19 mouse cellular contexts compared by ENCODE assay signal in the genomic region with DNA sequence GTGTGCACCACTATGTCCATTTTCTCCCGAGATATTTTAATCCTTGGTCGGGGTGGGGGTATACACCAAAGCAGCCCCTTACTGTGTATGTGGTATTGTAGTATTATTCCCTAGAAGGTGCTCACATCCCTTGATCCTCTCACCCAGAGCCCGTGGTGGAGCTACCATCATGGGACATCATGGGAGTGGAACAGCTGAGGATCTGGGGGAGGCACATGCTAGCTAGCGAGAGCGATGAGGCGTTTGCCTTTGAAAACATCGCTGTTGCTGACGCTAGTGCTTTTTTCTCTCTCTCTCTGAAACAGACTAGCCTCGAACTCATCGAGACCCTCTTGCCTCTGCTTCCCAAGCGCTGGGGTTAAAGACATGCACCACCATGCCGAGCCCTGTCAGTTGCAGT. TPM values are rescaled to one million over a fixed set of nuclear protein-coding genes. Genes with fewer than 3 reads are reported as not detected.
A peak's percentile ranks its signal among the peaks of the same experiment; 100 is the strongest.
DNase-seq lines count a peak whose midpoint lies in the region; ATAC-seq and TF ChIP-seq lines count a peak whose summit lies in the region.
"Had no signal": no experiment of that assay in that cellular context is flagged by ENCODE, and none has a peak within 500 bp of the region (broad histone marks: within the 10 kb centered on the region; RNA-seq: fewer than 3 reads in every experiment).

No protein-coding gene starts in this region.

- TF ChIP-seq EP300 in liver, postnatal 0 days (IDR thresholded peaks at IDR 0.05; ENCODE audit: low read depth): no peak

- WGBS in liver, postnatal 0 days (ENCODE audit: insufficient replicate concordance): 81% methylated on average over 12 of the region's 12 CpGs
- WGBS in liver, embryonic 11.5 days: 81% methylated on average over 12 of the region's 12 CpGs
- WGBS in limb, embryonic 10.5 days: 90% methylated on average over 12 of the region's 12 CpGs

- peaks cover 35% of the 10 kb centered on the region for H3K4me1 ChIP-seq in liver, postnatal 0 days (ENCODE audit: insufficient read depth)
- peaks cover 6% of the 10 kb centered on the region; the same call in 1 of the 2 replicates for H3K4me1 ChIP-seq in liver, embryonic 11.5 days (replicated peaks; ENCODE audit: control insufficient read depth, insufficient read depth, low read length)
- H3K4me1 ChIP-seq in cortical plate, adult 2 months (ENCODE audit: control insufficient read depth, insufficient read depth, low read length): peaks cover 13% of the 10 kb centered on the region
- peaks cover 17% of the 10 kb centered on the region for H3K4me1 ChIP-seq in limb, embryonic 10.5 days

- peaks cover 7% of the 10 kb centered on the region for H3K36me3 ChIP-seq in liver, postnatal 0 days (replicated peaks; ENCODE audit: insufficient read depth, low read length)
- H3K36me3 ChIP-seq in liver, embryonic 11.5 days (ENCODE audit: control insufficient read depth, insufficient read depth, low read length): peaks cover 16% of the 10 kb centered on the region
- peaks cover 86% of the 10 kb centered on the region for H3K36me3 ChIP-seq in limb, embryonic 10.5 days

- peak; percentile 60; the same call in 1 of the 2 replicates for TF ChIP-seq POLR2A in cortical plate, adult 2 months (IDR thresholded peaks at IDR 0.05; ENCODE audit: extremely low read depth, insufficient read depth, low read length)

- TF ChIP-seq CTCF in liver, postnatal 0 days (IDR thresholded peaks at IDR 0.05; ENCODE audit: low read depth): no peak
- TF ChIP-seq CTCF in cortical plate, adult 2 months (IDR thresholded peaks at IDR 0.05; ENCODE audit: extremely low read depth, insufficient read depth, low read length): no peak

- H3K9ac ChIP-seq in liver, postnatal 0 days (replicated peaks): no peak overlapping the region
- H3K9ac ChIP-seq in liver, embryonic 11.5 days (ENCODE audit: low read depth, low read length): no peak overlapping the region
- H3K9ac ChIP-seq: kidney, embryonic 15.5 days; limb, embryonic 15.5 days; lung, embryonic 14.5 days; midbrain, embryonic 12.5 days had no signal

- ATAC-seq in liver, postnatal 0 days: no peak
- no peak for ATAC-seq in liver, embryonic 11.5 days (replicated peaks; ENCODE audit: low FRiP score)

- intact Hi-C loops in heart, postnatal 36 days (cut with DNase I): loop anchor here (5.0 kb wide), 1 partner anchor 510 kb away; a partner anchor contains a TSS

- H3K4me3 ChIP-seq in liver, postnatal 0 days (ENCODE audit: low read depth, low read length): no peak overlapping the region
- no peak overlapping the region for H3K4me3 ChIP-seq in liver, embryonic 11.5 days (ENCODE audit: low read depth, low read length)
- peak overlapping the region; percentile 44; the same call in 1 of the 2 replicates for H3K4me3 ChIP-seq in cortical plate, adult 2 months (ENCODE audit: insufficient read depth, low read length)
- H3K4me3 ChIP-seq in limb, embryonic 10.5 days: no peak overlapping the region
- H3K4me3 ChIP-seq: limb, embryonic 15.5 days; midbrain, embryonic 12.5 days had no signal

- no peaks in the 10 kb centered on the region for H3K27me3 ChIP-seq in liver, postnatal 0 days (ENCODE audit: insufficient read depth, low read length)
- no peaks in the 10 kb centered on the region for H3K27me3 ChIP-seq in liver, embryonic 11.5 days (replicated peaks; ENCODE audit: control insufficient read depth, insufficient read depth, low read length)
- no peaks in the 10 kb centered on the region for H3K27me3 ChIP-seq in limb, embryonic 10.5 days (ENCODE audit: low read depth, poor library complexity, severe bottlenecking)
- H3K27me3 ChIP-seq: kidney, embryonic 15.5 days; limb, embryonic 15.5 days; midbrain, embryonic 12.5 days had no signal

- H3K27ac ChIP-seq in liver, postnatal 0 days (ENCODE audit: low read depth): 0 out of 2 replicates have a peak overlapping the region, but pooled peaks have one; percentile 13
- no peak overlapping the region for H3K27ac ChIP-seq in liver, embryonic 11.5 days (ENCODE audit: low read depth, low read length)
- peak overlapping the region; percentile 87 for H3K27ac ChIP-seq in cortical plate, adult 2 months (ENCODE audit: insufficient read depth, low read length)
- H3K27ac ChIP-seq in limb, embryonic 10.5 days: no peak overlapping the region
- H3K27ac ChIP-seq: limb, embryonic 15.5 days; macrophage had no signal

- no peaks in the 10 kb centered on the region for H3K9me3 ChIP-seq in liver, postnatal 0 days (ENCODE audit: low read length)
- H3K9me3 ChIP-seq in liver, embryonic 11.5 days (ENCODE audit: control insufficient read depth, low read length): no peaks in the 10 kb centered on the region
- H3K9me3 ChIP-seq in limb, embryonic 10.5 days (replicated peaks): no peaks in the 10 kb centered on the region
- H3K9me3 ChIP-seq: kidney, embryonic 15.5 days; limb, embryonic 15.5 days; midbrain, embryonic 12.5 days had no signal

- DNase-seq in cerebellum, adult 9-11 months: peak; percentile 57
- no peak for DNase-seq in cerebellum, postnatal 10 days
- DNase-seq in heart, adult 11 months: peak; percentile 85
- no peak for DNase-seq in heart, postnatal 36 days
- no peak for DNase-seq in liver, postnatal 0 days
- DNase-seq in liver, embryonic 11.5 days (ENCODE audit: low spot score): no peak
- DNase-seq in limb, embryonic 10.5 days (ENCODE audit: low spot score): no peak
- DNase-seq: B cell, adult 2 months; thymus, postnatal 14 days had no signal

- no peak overlapping the region for H3K4me2 ChIP-seq in liver, postnatal 0 days (ENCODE audit: low read depth, low read length)
- no peak overlapping the region for H3K4me2 ChIP-seq in liver, embryonic 11.5 days
- H3K4me2 ChIP-seq: limb, embryonic 15.5 days; lung, embryonic 14.5 days; midbrain, embryonic 12.5 days had no signal

RNA-seq across cellular contexts. Expression of a gene that starts 0.5 kb away (rescaled TPM):
- 10 to 100 TPM; 61.0 to 62.5 TPM for total RNA-seq in heart, postnatal 36 days (2021)
- polyA plus RNA-seq in liver, postnatal 0 days (2015; fragmentation: Nextera tagmentation; extraction: Ambion mirVana): 147 and 150 TPM in 2 replicates
- polyA plus RNA-seq in liver, embryonic 11.5 days (2014; fragmentation: Nextera tagmentation; extraction: Ambion mirVana): 3.4 and 4.3 TPM in 2 replicates
- polyA plus RNA-seq in cortical plate, adult 2 months (2012; rRNA removed): 55.3 and 60.4 TPM in 2 replicates
- polyA plus RNA-seq in limb, embryonic 10.5 days (2016; fragmentation: Nextera tagmentation; extraction: Ambion mirVana): 0.29 and 0.59 TPM in 2 replicates

RNA-seq across cellular contexts. Expression of a gene that starts 8.6 kb away (rescaled TPM):
- 100 to 1,000 TPM; 218 to 222 TPM for total RNA-seq in heart, postnatal 36 days (2021)
- polyA plus RNA-seq in liver, postnatal 0 days (2015; fragmentation: Nextera tagmentation; extraction: Ambion mirVana): 111 and 117 TPM in 2 replicates
- polyA plus RNA-seq in liver, embryonic 11.5 days (2014; fragmentation: Nextera tagmentation; extraction: Ambion mirVana): 134 and 153 TPM in 2 replicates
- polyA plus RNA-seq in cortical plate, adult 2 months (2012; rRNA removed): 226 and 237 TPM in 2 replicates
- polyA plus RNA-seq in limb, embryonic 10.5 days (2016; fragmentation: Nextera tagmentation; extraction: Ambion mirVana): 113 and 127 TPM in 2 replicates

RNA-seq across cellular contexts. Expression of a gene that starts 11.5 kb away (rescaled TPM):
- 1 to 10 TPM; 1.8 to 2.4 TPM for total RNA-seq in heart, postnatal 36 days (2021)
- polyA plus RNA-seq in liver, postnatal 0 days (2015; fragmentation: Nextera tagmentation; extraction: Ambion mirVana): 1.3 and 2.9 TPM in 2 replicates
- polyA plus RNA-seq in liver, embryonic 11.5 days (2014; fragmentation: Nextera tagmentation; extraction: Ambion mirVana): not detected in 2 replicates
- 1.3 and 1.8 TPM in 2 replicates for polyA plus RNA-seq in cortical plate, adult 2 months (2012; rRNA removed)
- not detected in 2 replicates for polyA plus RNA-seq in limb, embryonic 10.5 days (2016; fragmentation: Nextera tagmentation; extraction: Ambion mirVana)
- polyA plus RNA-seq: embryonic facial prominence, embryonic 14.5 days; heart, embryonic 16.5 days; hindbrain, embryonic 11.5 days; intestine, embryonic 14.5 days; kidney, embryonic 15.5 days; limb, embryonic 15.5 days; lung, embryonic 14.5 days; macrophage; midbrain, embryonic 12.5 days had no signal

RNA-seq across cellular contexts. Expression of a gene that starts 14.9 kb away (rescaled TPM):
- 10 to 100 TPM; 18.7 to 22.1 TPM for total RNA-seq in heart, postnatal 36 days (2021)
- polyA plus RNA-seq in liver, postnatal 0 days (2015; fragmentation: Nextera tagmentation; extraction: Ambion mirVana): 4.7 and 5.3 TPM in 2 replicates
- 26.7 and 28.5 TPM in 2 replicates for polyA plus RNA-seq in liver, embryonic 11.5 days (2014; fragmentation: Nextera tagmentation; extraction: Ambion mirVana)
- 150 and 157 TPM in 2 replicates for polyA plus RNA-seq in cortical plate, adult 2 months (2012; rRNA removed)
- 84.0 and 85.8 TPM in 2 replicates for polyA plus RNA-seq in limb, embryonic 10.5 days (2016; fragmentation: Nextera tagmentation; extraction: Ambion mirVana)

RNA-seq across cellular contexts. Expression of a gene that starts 46.6 kb away (rescaled TPM):
- under 1 TPM; 0.22 to 0.35 TPM for total RNA-seq in heart, postnatal 36 days (2021)
- 0.38 and 0.54 TPM in 2 replicates for polyA plus RNA-seq in liver, postnatal 0 days (2015; fragmentation: Nextera tagmentation; extraction: Ambion mirVana)
- polyA plus RNA-seq in liver, embryonic 11.5 days (2014; fragmentation: Nextera tagmentation; extraction: Ambion mirVana): 2.3 TPM in 2 replicates
- 54.1 and 59.0 TPM in 2 replicates for polyA plus RNA-seq in cortical plate, adult 2 months (2012; rRNA removed)
- 1.1 TPM in 2 replicates for polyA plus RNA-seq in limb, embryonic 10.5 days (2016; fragmentation: Nextera tagmentation; extraction: Ambion mirVana)

Comparison
In these comparisons a context has a peak if more than half of its experiments do, and no peak if none do; other contexts are left out.
1. DNase-seq: peak in cerebellum, adult 9-11 months (single experiment) and heart, adult 11 months (single experiment); none in cerebellum, postnatal 10 days (0 of 2), heart, postnatal 36 days (0 of 2), liver, postnatal 0 days (single experiment), liver, embryonic 11.5 days (single experiment) and limb, embryonic 10.5 days (single experiment).
2. H3K27ac ChIP-seq: peak in liver, postnatal 0 days (single experiment) and cortical plate, adult 2 months (single experiment); none in liver, embryonic 11.5 days (single experiment) and limb, embryonic 10.5 days (single experiment).
3. RNA of a gene that starts 0.5 kb away (polyA plus RNA-seq): 147 to 150 TPM in liver, postnatal 0 days and 55.3 to 60.4 TPM in cortical plate, adult 2 months; 3.4 to 4.3 TPM in liver, embryonic 11.5 days and 0.29 to 0.59 TPM in limb, embryonic 10.5 days; every median in the first group is over 10 times any median in the second.